Mouse (Mus musculus) CD4-positive, CD25-positive, alpha-beta regulatory T cell, adult 4 months (primary cell): ENCODE data around the gene Wls. TPM values are rescaled to one million over a fixed set of nuclear protein-coding genes. Genes with fewer than 3 reads are reported as not detected.

Experiments used
- ATAC-seq: one replicate; pipeline ENCODE4 v1.8.0; 2017
- polyA plus RNA-seq, 2 experiments: library from polyadenylated mRNA; unstranded; fragments of 100-300 nt; shearing (Covaris generic); gene quantifications; one replicate each; pipeline ENCODE4 v1.2.1; 2017

The Wls gene
- polyA plus RNA-seq, 2 experiments from 2014 or later, result 95.4 to 103 TPM

DNA sequence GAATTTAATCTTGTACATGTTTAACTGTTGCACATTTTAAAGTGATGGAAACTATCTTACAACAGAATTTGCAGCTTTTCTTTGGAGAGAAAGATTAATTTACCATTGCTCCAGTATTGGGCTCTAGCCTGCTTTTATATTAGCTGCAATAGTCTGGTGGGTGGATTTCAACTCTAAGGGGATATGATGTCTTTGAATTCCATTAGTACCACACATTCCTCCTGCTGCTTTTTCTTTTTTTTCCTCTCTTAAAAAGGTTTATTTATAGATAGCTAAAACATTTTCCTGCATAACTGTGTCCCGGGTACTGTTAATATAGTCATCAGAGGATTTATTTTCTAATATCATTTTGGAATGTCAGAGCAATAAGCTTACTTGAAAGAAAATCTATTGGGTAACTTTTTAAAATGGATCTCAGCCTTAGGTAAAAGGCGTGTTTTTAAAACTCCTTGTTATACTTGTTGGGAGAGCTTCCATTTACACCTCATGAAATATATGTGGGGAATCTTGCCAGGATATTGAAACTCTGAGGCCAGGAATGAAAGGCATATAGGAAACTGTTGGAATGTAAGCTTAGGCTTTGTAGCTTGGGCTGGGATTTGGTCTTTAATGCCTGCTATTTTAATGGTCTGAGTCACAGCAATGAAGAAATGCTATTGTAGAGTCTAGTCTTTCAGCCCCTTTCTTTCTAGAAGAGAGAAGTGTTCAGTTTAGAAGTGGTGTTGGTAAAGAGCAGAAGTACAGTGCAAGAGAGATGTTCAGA lies 78.0 kb downstream of the Wls start:
- ATAC-seq, result no peak

Other genes with a start within 250 kb of the Wls start
- gene Rpe65, start 240.5 kb upstream of the Wls start, polyA plus RNA-seq, result not detected